Mouse (Mus musculus): ENCODE data around the gene Slc22a14. TPM values are rescaled to one million over a fixed set of nuclear protein-coding genes. Genes with fewer than 3 reads are reported as not detected.
"Not testable (repeated sequence)": the region's sequence is repeated elsewhere in the genome, so short reads cannot be mapped to it uniquely, and the experiment has no call there.

Slc22a14 gene
- polyA plus RNA-seq, 1 experiment from 2014 or later, result 0.08 TPM

DNA sequence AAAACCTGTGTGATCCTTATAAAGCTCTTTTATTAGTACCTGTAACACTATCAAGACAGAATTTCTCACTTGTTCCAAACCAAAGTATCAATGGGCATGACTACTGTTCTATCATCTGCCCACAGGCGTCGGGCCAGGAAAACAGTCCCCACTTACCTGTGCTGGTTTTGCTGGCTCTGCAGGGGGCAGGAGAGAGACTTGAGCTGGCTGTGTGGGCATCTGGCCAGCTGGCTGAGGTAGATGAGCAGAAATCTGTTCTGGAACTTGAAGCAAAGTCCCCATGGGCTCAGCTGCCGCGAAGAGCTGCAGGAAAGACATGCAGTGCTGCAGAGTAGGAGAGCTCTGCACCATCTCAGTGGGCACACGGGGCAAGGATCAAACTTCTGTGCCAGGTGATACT, 118.5 kb downstream of the Slc22a14 start:
- no peak overlapping the region for H3K9ac ChIP-seq (replicated peaks)

DNA sequence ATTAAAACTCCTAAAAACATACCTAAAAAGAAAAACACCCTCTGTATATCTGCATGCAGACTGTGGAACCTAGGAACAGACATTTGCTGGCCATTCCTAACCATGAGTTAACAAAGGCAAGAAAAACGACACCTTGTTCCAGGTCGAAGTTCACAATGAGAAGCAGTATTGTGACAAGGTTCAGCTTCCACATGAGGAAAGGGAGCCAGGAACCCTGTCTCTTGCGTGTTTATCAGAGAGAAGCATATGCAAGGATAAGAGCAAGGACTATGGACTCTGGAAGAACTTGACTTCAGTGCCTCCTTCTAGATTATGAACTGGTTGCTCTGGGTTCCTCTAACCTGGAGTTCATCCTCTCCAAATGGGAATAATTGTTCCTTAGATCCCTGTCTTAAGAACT, 121.4 kb downstream of the Slc22a14 start:
- Histone ChIP-seq H3K4me3 (no peak overlapping the region), H3K4me1 (no peaks in the 10 kb centered on the region), H3K9ac (replicated peaks) (no peak overlapping the region), H3K36me3 (peaks cover 18% of the 10 kb centered on the region), H3K27ac (replicated peaks) (no peak overlapping the region), H3K27me3 (no peaks in the 10 kb centered on the region), H3K9me3 (no peaks in the 10 kb centered on the region), H3K4me2 (replicated peaks) (no peak overlapping the region)
- no peak for ATAC-seq (replicated peaks)
- WGBS, result 95% methylated on average over 3 of the region's 3 CpGs

More for the DNA sequence above, 118.5 kb downstream of the Slc22a14 start:
- WGBS, result 87% methylated on average over 5 of the region's 5 CpGs
- Histone ChIP-seq H3K36me3 (peaks cover 25% of the 10 kb centered on the region; the same call in 1 of the 2 replicates), H3K9me3 (no peaks in the 10 kb centered on the region), H3K4me1 (no peaks in the 10 kb centered on the region), H3K27me3 (no peaks in the 10 kb centered on the region), H3K27ac (replicated peaks) (no peak overlapping the region), H3K4me3 (no peak overlapping the region), H3K4me2 (replicated peaks) (no peak overlapping the region)
- no peak for ATAC-seq (replicated peaks)

DNA sequence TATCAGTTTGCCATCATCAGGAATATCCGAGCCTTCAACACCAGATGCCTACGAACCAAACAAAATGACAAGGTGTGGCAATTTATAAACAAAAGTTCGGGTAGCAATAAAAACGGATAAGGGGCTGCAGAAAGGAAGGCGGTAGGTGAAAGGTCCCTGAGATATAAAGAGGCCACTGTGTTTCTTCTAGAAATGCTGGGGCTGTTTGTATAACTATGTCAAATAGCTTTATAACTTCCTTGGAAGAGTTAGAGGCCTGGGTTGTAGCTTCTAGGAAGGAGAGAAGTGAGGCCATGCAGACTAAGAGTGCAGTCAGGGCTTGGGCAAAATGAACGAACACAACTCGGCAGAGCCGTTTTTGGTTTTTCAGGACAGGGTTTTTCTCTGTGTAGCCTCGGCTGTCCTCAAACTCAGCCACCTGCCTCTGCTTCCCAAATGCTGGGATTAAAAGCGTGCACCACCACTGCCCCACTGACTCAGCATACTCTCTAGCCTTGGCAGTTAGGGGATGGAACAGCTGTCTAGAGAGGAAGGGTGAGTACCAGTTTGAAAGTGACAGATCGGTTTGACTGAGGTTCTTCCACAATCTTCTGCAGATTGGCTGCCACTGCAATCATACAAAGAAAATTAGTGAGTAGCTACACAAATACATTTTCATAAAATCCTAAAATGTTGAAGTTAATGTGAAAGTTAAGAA, 124.0 kb downstream of the Slc22a14 start:
- H3K36me3 ChIP-seq, result peaks cover 17% of the 10 kb centered on the region
- no peak overlapping the region for H3K4me2 ChIP-seq (replicated peaks)
- H3K4me1 ChIP-seq, result no peaks in the 10 kb centered on the region
- WGBS, result 91% methylated on average over 11 of the region's 11 CpGs
- H3K27ac ChIP-seq (replicated peaks), result no peak overlapping the region
- no peaks in the 10 kb centered on the region for H3K9me3 ChIP-seq
- H3K27me3 ChIP-seq, result no peaks in the 10 kb centered on the region
- no peak overlapping the region for H3K4me3 ChIP-seq
- H3K9ac ChIP-seq (replicated peaks), result no peak overlapping the region
- ATAC-seq (replicated peaks), result no peak

DNA sequence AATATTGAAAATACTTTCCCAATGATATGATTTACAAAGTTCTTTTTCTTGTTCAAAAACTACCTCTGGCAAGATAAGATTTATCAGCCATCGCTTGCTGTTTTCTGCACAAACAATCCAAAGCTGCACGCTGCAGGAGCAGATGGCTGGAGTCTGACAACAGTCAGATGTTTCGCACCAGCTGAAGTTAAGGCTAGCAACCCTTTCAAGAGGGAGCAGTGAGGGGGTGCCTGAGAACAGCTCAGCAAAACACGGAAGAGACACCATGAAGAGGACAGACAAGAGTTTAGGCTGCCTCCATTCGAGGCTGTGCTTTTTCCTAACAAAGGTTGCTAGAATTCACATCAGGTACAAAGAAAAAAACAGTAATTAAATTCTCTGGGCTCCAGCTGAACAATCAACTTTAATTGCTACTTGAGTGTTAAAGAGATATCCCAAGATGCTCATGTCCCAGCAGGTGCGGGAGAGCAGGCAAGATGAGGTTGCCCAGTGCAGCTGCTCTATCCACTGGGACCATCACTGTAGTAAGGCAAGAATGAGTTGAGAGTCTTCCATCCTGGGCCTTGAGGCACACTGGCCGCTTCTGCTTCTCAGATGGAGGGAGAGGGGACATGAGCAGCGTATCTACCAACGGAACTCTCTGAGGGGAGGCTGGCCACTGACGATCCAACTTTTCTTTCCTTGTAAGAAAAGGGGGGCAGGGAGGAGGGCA, 124.9 kb downstream of the Slc22a14 start:
- 74% methylated on average over 10 of the region's 10 CpGs for WGBS
- Histone ChIP-seq H3K27me3 (no peaks in the 10 kb centered on the region), H3K4me3 (no peak overlapping the region), H3K4me1 (no peaks in the 10 kb centered on the region), H3K36me3 (peaks cover 17% of the 10 kb centered on the region), H3K4me2 (replicated peaks) (no peak overlapping the region), H3K9ac (replicated peaks) (no peak overlapping the region), H3K9me3 (no peaks in the 10 kb centered on the region), H3K27ac (replicated peaks) (no peak overlapping the region)
- ATAC-seq (replicated peaks), result no peak

DNA sequence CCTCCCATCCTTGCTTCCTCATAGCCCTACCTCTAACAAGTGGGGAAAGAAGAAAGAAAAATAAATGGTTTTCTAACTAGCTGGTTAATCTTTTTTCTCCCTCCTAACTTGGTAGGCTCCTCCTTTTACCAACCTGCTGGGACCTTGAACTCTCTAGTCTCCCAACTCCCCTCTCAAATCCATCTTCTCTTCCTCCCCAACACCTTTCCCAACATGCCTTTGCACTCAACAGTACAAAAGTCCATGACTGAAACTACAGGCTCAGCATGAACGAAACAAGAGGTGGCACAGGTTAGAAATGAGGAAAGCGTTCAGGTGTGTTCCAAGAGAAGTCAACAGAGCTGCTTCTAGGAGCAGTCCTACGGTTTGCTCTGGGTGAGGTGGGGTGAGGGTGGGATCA, 126.1 kb downstream of the Slc22a14 start:
- H3K9ac ChIP-seq (replicated peaks), result no peak overlapping the region
- no peaks in the 10 kb centered on the region for H3K4me1 ChIP-seq
- H3K27me3 ChIP-seq, result no peaks in the 10 kb centered on the region
- H3K4me3 ChIP-seq, result no peak overlapping the region
- peaks cover 17% of the 10 kb centered on the region for H3K36me3 ChIP-seq
- H3K4me2 ChIP-seq (replicated peaks), result no peak overlapping the region
- 94% methylated on average over 3 of the region's 3 CpGs for WGBS
- ATAC-seq (replicated peaks), result no peak
- H3K27ac ChIP-seq (replicated peaks), result no peak overlapping the region
- no peaks in the 10 kb centered on the region for H3K9me3 ChIP-seq

DNA sequence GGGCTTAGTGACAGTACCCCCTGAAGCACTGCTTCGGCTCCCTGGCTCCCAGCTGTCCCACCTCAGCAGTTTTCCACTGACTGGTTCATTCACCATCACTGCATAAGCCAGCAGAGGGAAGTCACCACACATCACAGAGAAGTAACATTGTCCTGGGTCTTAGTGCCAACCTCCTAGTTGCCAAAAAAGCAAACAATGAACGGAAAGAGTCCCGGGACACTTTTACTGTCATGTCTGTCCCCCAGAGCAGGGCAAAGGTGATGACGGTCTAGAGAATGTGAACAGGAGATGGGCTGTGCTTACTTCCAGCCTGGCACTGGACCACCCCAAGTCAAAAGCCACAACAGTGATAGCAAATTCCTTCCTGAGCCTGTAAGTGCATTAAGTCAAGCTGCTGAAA, 126.6 kb downstream of the Slc22a14 start:
- no peaks in the 10 kb centered on the region for H3K9me3 ChIP-seq
- H3K27me3 ChIP-seq, result no peaks in the 10 kb centered on the region
- peaks cover 15% of the 10 kb centered on the region for H3K36me3 ChIP-seq
- H3K4me1 ChIP-seq, result no peaks in the 10 kb centered on the region
- H3K4me2 ChIP-seq (replicated peaks), result no peak overlapping the region
- H3K9ac ChIP-seq (replicated peaks), result no peak overlapping the region
- H3K27ac ChIP-seq (replicated peaks), result no peak overlapping the region
- ATAC-seq (replicated peaks), result no peak
- 92% methylated on average over 4 of the region's 4 CpGs for WGBS
- H3K4me3 ChIP-seq, result no peak overlapping the region

DNA sequence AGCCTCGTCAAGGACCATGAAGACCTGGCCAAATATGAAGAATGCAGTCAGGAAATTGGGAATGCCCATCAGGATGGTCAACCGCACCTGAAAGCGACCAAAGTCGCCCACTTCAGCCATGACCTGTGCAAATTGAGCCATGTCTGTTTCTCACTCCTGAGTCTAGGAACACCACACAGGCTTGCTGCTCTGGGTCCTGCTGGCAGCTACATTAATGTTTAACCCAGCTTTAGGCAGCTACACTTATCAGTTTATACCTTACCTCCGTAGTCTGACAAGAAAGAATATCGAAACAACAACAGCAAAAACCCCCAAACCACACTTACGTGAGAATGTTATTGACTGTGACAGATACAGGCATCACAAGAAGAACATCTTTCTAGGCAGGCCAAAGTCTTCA, 133.8 kb downstream of the Slc22a14 start:
- WGBS, result 99% methylated on average over 7 of the region's 7 CpGs
- Histone ChIP-seq H3K36me3 (no peaks in the 10 kb centered on the region), H3K4me1 (no peaks in the 10 kb centered on the region), H3K9me3 (no peaks in the 10 kb centered on the region), H3K27ac (replicated peaks) (no peak overlapping the region), H3K27me3 (no peaks in the 10 kb centered on the region), H3K4me2 (replicated peaks) (no peak overlapping the region), H3K9ac (replicated peaks) (no peak overlapping the region), H3K4me3 (no peak overlapping the region)
- no peak for ATAC-seq (replicated peaks)

DNA sequence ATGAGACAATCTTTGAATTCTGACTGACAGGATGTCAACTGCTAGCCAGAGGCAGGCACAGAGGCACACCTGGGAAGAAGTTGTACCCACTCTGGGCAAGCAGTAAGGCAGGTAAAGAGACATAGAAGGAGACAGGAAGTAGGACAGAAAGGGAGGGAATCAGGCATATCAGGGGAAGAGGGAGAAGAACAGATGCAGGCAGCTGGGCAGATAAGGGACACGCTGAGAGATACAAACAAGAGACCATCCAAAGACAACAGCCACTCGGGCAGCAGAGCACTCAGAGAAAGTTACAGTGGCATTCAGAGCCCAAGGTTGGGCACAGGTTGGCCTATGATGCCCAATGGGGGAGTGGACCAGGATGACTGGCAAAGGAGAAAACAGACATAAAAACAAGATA, 134.5 kb downstream of the Slc22a14 start:
- Histone ChIP-seq H3K36me3 (peaks cover under 1% of the 10 kb centered on the region; the same call in 1 of the 2 replicates), H3K27ac (replicated peaks) (no peak overlapping the region), H3K9me3 (no peaks in the 10 kb centered on the region), H3K27me3 (no peaks in the 10 kb centered on the region), H3K4me1 (no peaks in the 10 kb centered on the region), H3K4me3 (no peak overlapping the region), H3K9ac (replicated peaks) (no peak overlapping the region), H3K4me2 (replicated peaks) (no peak overlapping the region)
- no peak for ATAC-seq (replicated peaks)
- 96% methylated on average over 2 of the region's 2 CpGs for WGBS

DNA sequence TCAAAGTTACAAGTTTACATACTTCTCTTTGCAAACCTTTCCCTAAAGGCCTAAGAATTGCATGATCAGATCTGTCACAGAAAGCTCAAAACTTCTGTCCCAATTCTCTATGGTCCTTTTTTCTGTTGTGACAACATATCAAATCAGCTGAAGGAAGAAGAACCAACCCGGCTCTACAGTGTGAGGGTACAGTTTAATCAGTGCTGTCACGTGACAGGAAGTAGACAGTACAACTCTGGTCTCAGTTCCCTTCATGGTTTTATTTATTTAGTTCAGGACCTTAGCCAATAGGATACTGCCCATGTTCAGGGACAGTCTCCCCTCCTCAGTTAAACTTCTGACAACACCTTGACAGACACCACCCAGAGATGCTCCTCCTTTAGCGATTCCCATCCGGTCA, 145.1 kb downstream of the Slc22a14 start:
- Histone ChIP-seq H3K9ac (replicated peaks) (no peak overlapping the region), H3K4me2 (replicated peaks) (no peak overlapping the region), H3K9me3 (no peaks in the 10 kb centered on the region), H3K36me3 (peaks cover 7% of the 10 kb centered on the region), H3K4me3 (no peak overlapping the region), H3K27me3 (no peaks in the 10 kb centered on the region), H3K27ac (replicated peaks) (no peak overlapping the region), H3K4me1 (no peaks in the 10 kb centered on the region)
- ATAC-seq (replicated peaks), result no peak
- WGBS, result 96% methylated on average over 4 of the region's 4 CpGs

DNA sequence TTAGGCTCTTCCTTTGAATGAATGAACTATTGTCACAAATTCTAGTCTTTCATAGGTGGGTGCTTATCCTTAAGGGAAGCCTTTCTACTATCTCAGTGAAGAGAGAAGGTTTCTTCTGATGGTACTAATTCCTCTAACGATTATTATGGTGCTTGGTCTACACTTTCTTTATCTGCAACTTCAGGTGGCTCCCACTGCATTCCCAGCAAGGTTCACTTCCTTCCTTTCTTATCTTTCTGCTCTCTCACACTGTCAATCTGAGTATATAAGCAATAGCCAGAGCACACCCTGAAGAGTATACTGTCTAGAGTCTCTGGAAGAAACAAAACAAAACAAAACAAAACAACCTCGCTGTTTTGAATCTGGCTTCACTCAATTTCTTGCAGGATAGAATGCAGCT, 145.7 kb downstream of the Slc22a14 start:
- Histone ChIP-seq H3K4me2 (replicated peaks) (no peak overlapping the region), H3K27ac (replicated peaks) (no peak overlapping the region), H3K27me3 (no peaks in the 10 kb centered on the region), H3K36me3 (peaks cover 4% of the 10 kb centered on the region), H3K4me3 (no peak overlapping the region), H3K9me3 (no peaks in the 10 kb centered on the region), H3K9ac (replicated peaks) (no peak overlapping the region), H3K4me1 (no peaks in the 10 kb centered on the region)
- ATAC-seq (replicated peaks), result no peak
- WGBS, result 85% methylated on average over 2 of the region's 2 CpGs

DNA sequence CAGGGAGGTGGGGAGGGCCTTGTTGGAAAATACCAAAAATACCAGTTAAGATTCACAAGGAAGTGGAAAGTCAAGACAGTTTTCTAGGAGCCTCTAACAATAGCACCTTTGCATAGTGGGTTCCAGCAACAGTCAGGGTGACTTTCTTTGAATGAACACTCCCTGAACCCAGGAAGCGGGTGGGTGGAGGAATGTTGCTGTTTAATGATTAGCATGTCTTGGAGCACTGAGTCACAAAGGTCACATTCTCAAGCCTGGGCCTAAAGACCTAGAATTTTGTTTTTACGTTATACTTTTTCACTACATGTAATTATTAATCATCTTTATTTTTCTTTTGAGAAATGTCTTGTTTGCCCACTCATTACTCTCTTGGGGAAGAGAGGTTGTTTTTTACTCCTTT, 150.0 kb downstream of the Slc22a14 start:
- 94% methylated on average over 2 of the region's 2 CpGs for WGBS
- not testable (repeated sequence) for H3K4me1 ChIP-seq; ATAC-seq (replicated peaks); H3K27ac ChIP-seq (replicated peaks); H3K36me3 ChIP-seq; H3K9ac ChIP-seq (replicated peaks); H3K9me3 ChIP-seq; H3K4me2 ChIP-seq (replicated peaks); H3K27me3 ChIP-seq; H3K4me3 ChIP-seq

DNA sequence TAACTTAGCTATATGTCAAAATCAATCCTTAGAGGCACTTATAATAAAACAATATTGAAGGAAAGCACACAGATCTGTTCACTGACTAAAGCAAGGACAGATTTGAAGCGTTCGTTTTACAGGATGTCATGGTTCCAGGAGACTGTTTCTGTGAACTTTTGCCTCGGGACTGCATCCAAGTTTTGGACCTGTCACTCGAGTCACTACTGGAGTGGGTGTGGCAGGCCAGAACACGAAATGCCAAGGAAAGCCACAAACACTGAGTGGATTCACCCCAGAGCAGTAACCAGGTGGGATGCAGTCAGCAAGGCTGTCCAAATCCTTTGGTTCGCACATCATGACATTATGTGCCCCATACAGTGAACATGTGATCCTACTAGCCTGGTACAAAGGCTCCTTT, 150.8 kb downstream of the Slc22a14 start:
- no peak overlapping the region for H3K4me3 ChIP-seq
- no peak for ATAC-seq (replicated peaks)
- no peaks in the 10 kb centered on the region for H3K36me3 ChIP-seq
- WGBS, result 91% methylated on average over 6 of the region's 6 CpGs
- H3K9me3 ChIP-seq, result no peaks in the 10 kb centered on the region
- no peak overlapping the region for H3K4me2 ChIP-seq (replicated peaks)
- no peak overlapping the region for H3K27ac ChIP-seq (replicated peaks)
- no peak overlapping the region for H3K9ac ChIP-seq (replicated peaks)
- no peaks in the 10 kb centered on the region for H3K4me1 ChIP-seq
- no peaks in the 10 kb centered on the region for H3K27me3 ChIP-seq

DNA sequence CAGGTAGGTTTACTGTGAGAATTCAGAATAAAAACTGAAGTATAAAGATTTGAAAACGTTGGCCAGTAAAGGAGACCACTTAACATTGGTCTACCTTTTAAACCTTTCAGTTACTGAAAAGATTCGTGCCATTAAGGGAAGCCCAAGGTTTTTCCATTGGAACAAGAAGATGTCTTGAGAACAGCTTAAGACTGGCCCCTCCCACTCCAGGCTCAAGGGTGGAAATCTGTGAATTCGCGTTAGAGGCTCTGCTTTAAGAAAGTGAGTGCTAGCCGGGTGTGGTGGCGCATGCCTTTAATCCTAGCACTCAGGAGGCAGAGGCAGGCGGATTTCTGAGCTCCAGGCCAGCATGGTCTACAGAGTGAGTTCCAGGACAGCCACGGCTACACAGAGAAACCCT, 152.4 kb downstream of the Slc22a14 start:
- H3K27ac ChIP-seq (replicated peaks), result no peak overlapping the region
- no peaks in the 10 kb centered on the region for H3K27me3 ChIP-seq
- no peaks in the 10 kb centered on the region for H3K4me1 ChIP-seq
- H3K9ac ChIP-seq (replicated peaks), result no peak overlapping the region
- WGBS, result 82% methylated on average over 8 of the region's 8 CpGs
- no peaks in the 10 kb centered on the region for H3K36me3 ChIP-seq
- H3K4me3 ChIP-seq, result no peak overlapping the region
- no peak for ATAC-seq (replicated peaks)
- no peak overlapping the region for H3K4me2 ChIP-seq (replicated peaks)
- no peaks in the 10 kb centered on the region for H3K9me3 ChIP-seq

Data from forebrain, embryonic 15.5 days (tissue).